Mouse (Mus musculus) liver, adult 2 months (tissue): Measurements from ENCODE around the gene A530016L24Rik.

Experiments
- CTCF ChIP-seq: fragments of 200-500 bp; IDR thresholded peaks from 2 replicates; pipeline ENCODE4 v1.5.1; 2011; ENCODE audit warnings: low read depth, low read length, control low read depth
- POLR2A ChIP-seq: fragments of 200-500 bp; IDR thresholded peaks from 2 replicates; pipeline ENCODE4 v1.6.1; 2011; ENCODE audit warnings: low read length, control low read depth; ENCODE audit not compliant: insufficient read depth; ENCODE audit errors: extremely low read depth

GRCm38 (mm10) chr12:112456144-112456713 lies 33.0 kb upstream of the A530016L24Rik start:
- TF ChIP-seq POLR2A, result no peak
- TF ChIP-seq CTCF, result no peak
